Mouse (Mus musculus): ENCODE data around the gene Eif2b2. TPM values are rescaled to one million over a fixed set of nuclear protein-coding genes. Genes with fewer than 3 reads are reported as not detected.

The Eif2b2 gene
- polyA plus RNA-seq, 1 experiment from 2014 or later, result 76.8 TPM

DNA sequence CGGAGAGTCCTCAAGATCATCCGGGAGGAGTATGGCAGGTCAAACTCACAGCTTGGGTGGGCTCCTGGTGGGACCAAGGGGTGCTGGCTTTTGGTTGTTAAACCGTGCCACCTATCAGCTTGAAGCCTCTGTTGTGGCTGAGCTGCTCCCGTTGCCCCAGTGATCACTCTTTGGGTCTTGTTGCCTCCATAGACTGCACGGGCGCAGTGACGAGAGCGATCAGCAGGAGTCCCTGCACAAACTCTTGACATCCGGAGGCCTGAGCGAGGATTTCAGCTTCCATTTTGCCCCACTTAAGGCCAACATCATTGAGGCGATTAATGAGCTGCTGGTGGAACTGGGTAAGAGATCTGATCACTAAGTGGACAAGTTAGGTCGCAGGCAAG lies 617 bp downstream of the Eif2b2 start:
- peak overlapping the region; percentile 93 for H3K4me2 ChIP-seq (ENCODE audit: low read depth, low read length)
- H3K9me3 ChIP-seq (ENCODE audit: control insufficient read depth, low read length), result no peaks in the 10 kb centered on the region
- peak overlapping the region; percentile 72 for H3K4me3 ChIP-seq (ENCODE audit: low read depth, low read length)
- no peaks in the 10 kb centered on the region for H3K27me3 ChIP-seq (ENCODE audit: control insufficient read depth, insufficient read depth, low read length)
- no peak; the same call in 1 of the 2 replicates for ATAC-seq (ENCODE audit: low read depth)
- peaks cover 16% of the 10 kb centered on the region for H3K4me1 ChIP-seq (ENCODE audit: control insufficient read depth, insufficient read depth, low read length)
- H3K27ac ChIP-seq (ENCODE audit: low read depth, low read length), result peak overlapping the region; percentile 69
- WGBS, result 7% methylated on average over 12 of the region's 12 CpGs
- H3K9ac ChIP-seq (replicated peaks; ENCODE audit: low read depth, low read length), result peak overlapping the region; percentile 66
- H3K36me3 ChIP-seq (ENCODE audit: control insufficient read depth, insufficient read depth, low read length), result peaks cover 20% of the 10 kb centered on the region

DNA sequence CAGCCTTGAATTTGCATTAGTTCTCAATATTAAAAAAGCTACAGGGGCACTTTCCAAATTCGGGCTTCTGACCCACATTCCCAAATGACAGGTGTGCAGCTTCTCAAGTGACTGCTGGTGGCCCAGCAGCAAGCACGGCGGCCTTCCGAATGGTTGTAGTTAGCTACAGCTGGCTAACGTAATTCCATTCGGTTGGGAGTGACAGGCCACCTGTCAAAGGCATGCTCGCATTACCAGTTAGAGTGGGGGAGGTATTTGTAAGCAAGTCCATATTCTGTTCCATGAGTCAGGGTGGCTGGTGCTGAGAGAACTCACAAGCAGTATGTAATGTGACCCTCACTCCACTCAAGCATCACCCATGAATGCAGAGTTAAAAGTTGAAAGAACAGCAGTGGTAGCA lies 7.9 kb downstream of the Eif2b2 start:
- ATAC-seq (ENCODE audit: low read depth), result no peak
- Histone ChIP-seq H3K4me2 (ENCODE audit: low read depth, low read length) (no peak overlapping the region), H3K4me1 (ENCODE audit: control insufficient read depth, insufficient read depth, low read length) (no peaks in the 10 kb centered on the region), H3K27me3 (ENCODE audit: control insufficient read depth, insufficient read depth, low read length) (no peaks in the 10 kb centered on the region), H3K9me3 (ENCODE audit: control insufficient read depth, low read length) (no peaks in the 10 kb centered on the region), H3K27ac (ENCODE audit: low read depth, low read length) (no peak overlapping the region), H3K36me3 (ENCODE audit: control insufficient read depth, insufficient read depth, low read length) (peaks cover 36% of the 10 kb centered on the region), H3K9ac (replicated peaks; ENCODE audit: low read depth, low read length) (no peak overlapping the region), H3K4me3 (ENCODE audit: low read depth, low read length) (no peak overlapping the region)
- WGBS, result 85% methylated on average over 7 of the region's 7 CpGs

DNA sequence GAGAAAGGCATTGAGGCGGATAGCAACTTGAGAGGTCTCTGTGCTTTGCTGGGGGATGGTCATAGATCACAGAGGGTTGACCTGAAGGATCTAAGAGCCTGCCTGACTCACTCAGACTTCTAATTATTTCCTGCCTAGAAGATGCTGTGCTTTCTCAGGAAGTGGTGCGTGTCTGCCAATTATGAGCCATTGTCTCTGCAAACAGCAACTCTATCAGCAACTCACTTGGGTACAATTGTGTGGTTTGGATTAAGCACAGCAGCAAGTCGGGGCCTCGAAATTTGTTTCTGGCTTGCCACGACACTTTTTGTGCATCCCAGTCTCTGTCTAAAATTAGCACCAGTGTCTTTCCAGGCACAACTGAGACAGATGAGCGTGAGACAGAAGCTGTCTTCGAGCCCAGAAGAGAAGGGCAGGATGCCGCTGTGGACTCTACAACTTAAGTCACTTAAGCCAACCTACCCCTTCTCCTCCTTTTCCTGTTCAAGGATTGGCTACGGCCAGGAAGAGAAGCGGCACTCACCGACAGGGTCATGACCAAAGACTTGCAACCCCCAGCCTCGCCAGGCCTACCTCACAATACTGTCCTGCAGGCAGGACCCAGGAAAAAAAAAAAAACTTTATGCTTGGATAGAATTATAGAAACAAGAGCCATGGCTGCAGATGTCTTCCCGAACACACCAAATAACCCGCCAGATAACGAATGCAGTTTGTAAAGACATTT lies 8.8 kb downstream of the Eif2b2 start:
- H3K9ac ChIP-seq (replicated peaks; ENCODE audit: low read depth, low read length), result no peak overlapping the region
- H3K36me3 ChIP-seq (ENCODE audit: control insufficient read depth, insufficient read depth, low read length), result peaks cover 30% of the 10 kb centered on the region
- no peak overlapping the region for H3K4me3 ChIP-seq (ENCODE audit: low read depth, low read length)
- H3K27me3 ChIP-seq (ENCODE audit: control insufficient read depth, insufficient read depth, low read length), result no peaks in the 10 kb centered on the region
- no peak overlapping the region for H3K4me2 ChIP-seq (ENCODE audit: low read depth, low read length)
- WGBS, result 82% methylated on average over 15 of the region's 15 CpGs
- no peak overlapping the region for H3K27ac ChIP-seq (ENCODE audit: low read depth, low read length)
- ATAC-seq (ENCODE audit: low read depth), result no peak
- no peaks in the 10 kb centered on the region for H3K9me3 ChIP-seq (ENCODE audit: control insufficient read depth, low read length)
- no peaks in the 10 kb centered on the region for H3K4me1 ChIP-seq (ENCODE audit: control insufficient read depth, insufficient read depth, low read length)

DNA sequence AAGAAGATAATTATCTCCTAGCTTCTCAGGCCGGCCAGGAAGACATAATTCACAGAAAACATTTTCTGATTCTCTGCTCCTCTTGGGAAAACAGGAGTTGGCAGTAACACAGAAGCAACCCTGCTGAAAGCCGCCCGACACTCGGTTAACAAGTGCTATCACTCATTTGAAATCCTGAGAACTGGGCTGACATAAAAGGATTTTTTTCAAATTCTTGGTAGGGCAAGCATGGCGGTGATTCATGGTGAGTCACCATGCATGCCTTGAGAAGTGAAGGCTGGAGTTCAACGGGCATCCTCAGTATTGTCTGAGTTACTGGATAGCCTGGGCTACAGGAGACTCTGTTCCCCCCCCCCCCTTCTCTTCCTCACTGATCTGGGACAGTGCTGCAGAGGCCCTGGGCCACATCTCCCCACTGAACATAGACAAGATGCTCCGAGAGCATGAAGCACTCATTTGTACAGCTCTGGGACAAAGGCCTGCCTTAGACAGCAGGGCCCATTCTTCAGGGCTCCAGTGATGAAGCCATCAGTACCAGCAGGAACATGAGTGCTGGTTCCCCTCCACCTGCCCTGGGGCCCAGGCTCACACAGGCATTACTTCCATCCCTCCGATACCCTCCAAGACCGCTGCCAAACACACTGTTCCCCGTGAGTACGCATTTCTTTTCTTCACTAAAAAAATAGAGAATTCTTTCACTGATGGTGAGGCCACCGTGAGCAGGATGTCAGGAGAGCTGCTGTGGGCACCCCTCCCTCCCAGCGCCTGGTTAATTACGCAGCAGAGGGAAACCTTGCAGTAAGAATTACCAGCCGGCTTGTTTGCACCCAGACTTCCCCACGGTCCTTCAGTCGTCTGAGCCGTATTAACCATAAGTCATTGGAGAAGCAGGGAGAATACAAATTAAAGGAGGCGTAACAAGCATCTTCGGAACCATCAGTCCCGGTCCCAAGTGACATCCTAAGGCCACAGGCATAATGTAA lies 14.4 kb downstream of the Eif2b2 start:
- Histone ChIP-seq H3K4me2 (ENCODE audit: low read depth, low read length) (no peak overlapping the region), H3K36me3 (ENCODE audit: control insufficient read depth, insufficient read depth, low read length) (no peaks in the 10 kb centered on the region), H3K9ac (replicated peaks; ENCODE audit: low read depth, low read length) (no peak overlapping the region; the same call in 1 of the 2 replicates), H3K4me3 (ENCODE audit: low read depth, low read length) (no peak overlapping the region), H3K27me3 (ENCODE audit: control insufficient read depth, insufficient read depth, low read length) (no peaks in the 10 kb centered on the region), H3K9me3 (ENCODE audit: control insufficient read depth, low read length) (no peaks in the 10 kb centered on the region), H3K27ac (ENCODE audit: low read depth, low read length) (peak overlapping the region; percentile 71), H3K4me1 (ENCODE audit: control insufficient read depth, insufficient read depth, low read length) (no peaks in the 10 kb centered on the region)
- ATAC-seq (ENCODE audit: low read depth), result peak; percentile 49
- 40% methylated on average over 21 of the region's 21 CpGs for WGBS

DNA sequence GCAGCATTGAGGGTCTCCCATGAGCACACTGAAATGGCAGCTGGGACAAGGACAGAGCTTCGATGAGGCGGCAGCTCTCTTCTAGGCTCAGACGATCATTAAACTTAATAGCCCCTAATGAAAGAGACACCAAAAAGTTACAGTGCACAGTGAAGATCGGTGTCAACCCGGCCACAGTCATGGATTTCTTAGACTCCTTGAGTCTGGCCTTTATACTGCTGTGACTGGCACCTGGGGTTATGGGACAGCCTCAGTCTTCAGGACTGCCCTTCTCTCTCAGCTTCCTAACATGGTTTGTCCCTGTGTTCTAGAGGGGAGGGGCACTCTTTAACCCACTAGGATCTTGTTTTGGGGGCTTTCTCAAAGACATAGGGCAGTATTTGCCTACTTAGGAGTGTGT lies 18.3 kb downstream of the Eif2b2 start:
- no peaks in the 10 kb centered on the region for H3K4me1 ChIP-seq (ENCODE audit: control insufficient read depth, insufficient read depth, low read length)
- H3K9ac ChIP-seq (replicated peaks; ENCODE audit: low read depth, low read length), result no peak overlapping the region
- H3K27me3 ChIP-seq (ENCODE audit: control insufficient read depth, insufficient read depth, low read length), result no peaks in the 10 kb centered on the region
- no peak for ATAC-seq (ENCODE audit: low read depth)
- no peaks in the 10 kb centered on the region for H3K9me3 ChIP-seq (ENCODE audit: control insufficient read depth, low read length)
- no peak overlapping the region for H3K4me3 ChIP-seq (ENCODE audit: low read depth, low read length)
- H3K36me3 ChIP-seq (ENCODE audit: control insufficient read depth, insufficient read depth, low read length), result 0 out of 2 replicates have a peak, but pooled peaks cover 8% of the 10 kb centered on the region
- 22% methylated on average over 5 of the region's 5 CpGs for WGBS
- no peak overlapping the region for H3K4me2 ChIP-seq (ENCODE audit: low read depth, low read length)
- H3K27ac ChIP-seq (ENCODE audit: low read depth, low read length), result no peak overlapping the region

DNA sequence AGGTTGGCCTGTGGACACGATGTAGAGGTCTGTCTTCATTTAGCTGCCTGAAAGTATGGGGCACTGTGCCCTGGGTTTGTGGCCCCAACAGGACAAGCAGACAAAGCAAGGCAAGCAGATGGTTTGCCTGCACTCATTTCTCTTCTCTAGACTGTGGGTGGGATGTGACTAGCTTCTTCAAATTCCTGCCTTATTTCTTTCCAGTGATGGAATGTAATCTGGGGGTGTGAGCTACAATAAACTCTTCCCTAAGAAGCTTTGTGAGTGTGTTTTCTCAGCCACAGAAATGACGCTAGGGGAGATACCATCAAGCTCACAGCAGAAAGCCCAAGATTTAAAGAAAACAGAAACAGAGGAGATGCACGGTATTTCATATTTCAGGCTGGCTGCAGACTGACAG lies 32.8 kb downstream of the Eif2b2 start:
- ATAC-seq (ENCODE audit: low read depth), result no peak
- Histone ChIP-seq H3K9me3 (ENCODE audit: control insufficient read depth, low read length) (no peaks in the 10 kb centered on the region), H3K9ac (replicated peaks; ENCODE audit: low read depth, low read length) (no peak overlapping the region), H3K4me2 (ENCODE audit: low read depth, low read length) (no peak overlapping the region), H3K27me3 (ENCODE audit: control insufficient read depth, insufficient read depth, low read length) (no peaks in the 10 kb centered on the region), H3K4me3 (ENCODE audit: low read depth, low read length) (no peak overlapping the region), H3K4me1 (ENCODE audit: control insufficient read depth, insufficient read depth, low read length) (no peaks in the 10 kb centered on the region), H3K36me3 (ENCODE audit: control insufficient read depth, insufficient read depth, low read length) (no peaks in the 10 kb centered on the region), H3K27ac (ENCODE audit: low read depth, low read length) (no peak overlapping the region)
- WGBS, result 90% methylated on average over 3 of the region's 3 CpGs

DNA sequence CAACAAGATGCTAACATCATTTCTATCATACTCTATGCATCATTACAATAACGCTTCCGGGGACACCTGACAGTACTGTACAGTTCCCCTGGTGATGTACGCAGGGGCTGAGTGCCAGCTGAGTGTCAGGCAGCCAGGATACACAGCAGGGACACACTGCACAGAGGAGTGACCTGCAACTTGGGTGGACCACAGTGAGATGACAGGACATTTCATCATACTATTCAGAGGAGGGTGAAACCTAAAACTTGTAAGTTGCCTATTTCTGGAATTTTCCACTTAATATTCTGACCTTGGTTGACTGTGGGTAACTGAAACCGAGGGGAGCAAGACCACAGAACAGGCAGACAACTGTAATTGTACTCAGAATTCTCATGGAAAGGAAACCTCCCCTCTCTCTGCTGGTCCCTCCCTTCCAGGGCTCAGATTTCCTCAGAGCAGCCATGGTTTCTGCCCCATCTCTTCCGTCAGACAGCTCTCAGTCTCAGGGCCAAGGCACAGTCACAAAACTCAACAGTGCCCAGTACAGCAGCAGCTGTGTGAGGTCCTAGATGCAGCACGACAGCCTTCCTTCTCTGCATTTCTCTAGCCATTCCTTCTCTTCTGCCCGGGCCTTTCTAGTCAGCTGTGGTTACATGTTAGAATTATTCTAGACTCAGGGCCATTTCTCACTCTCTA lies 36.9 kb downstream of the Eif2b2 start:
- no peak for ATAC-seq (ENCODE audit: low read depth)
- H3K27ac ChIP-seq (ENCODE audit: low read depth, low read length), result no peak overlapping the region
- WGBS, result 69% methylated on average over 7 of the region's 7 CpGs
- no peak overlapping the region for H3K4me2 ChIP-seq (ENCODE audit: low read depth, low read length)
- H3K27me3 ChIP-seq (ENCODE audit: control insufficient read depth, insufficient read depth, low read length), result no peaks in the 10 kb centered on the region
- H3K9me3 ChIP-seq (ENCODE audit: control insufficient read depth, low read length), result no peaks in the 10 kb centered on the region
- H3K4me1 ChIP-seq (ENCODE audit: control insufficient read depth, insufficient read depth, low read length), result no peaks in the 10 kb centered on the region
- 0 out of 2 replicates have a peak, but pooled peaks cover 5% of the 10 kb centered on the region for H3K36me3 ChIP-seq (ENCODE audit: control insufficient read depth, insufficient read depth, low read length)
- H3K9ac ChIP-seq (replicated peaks; ENCODE audit: low read depth, low read length), result no peak overlapping the region
- H3K4me3 ChIP-seq (ENCODE audit: low read depth, low read length), result no peak overlapping the region

DNA sequence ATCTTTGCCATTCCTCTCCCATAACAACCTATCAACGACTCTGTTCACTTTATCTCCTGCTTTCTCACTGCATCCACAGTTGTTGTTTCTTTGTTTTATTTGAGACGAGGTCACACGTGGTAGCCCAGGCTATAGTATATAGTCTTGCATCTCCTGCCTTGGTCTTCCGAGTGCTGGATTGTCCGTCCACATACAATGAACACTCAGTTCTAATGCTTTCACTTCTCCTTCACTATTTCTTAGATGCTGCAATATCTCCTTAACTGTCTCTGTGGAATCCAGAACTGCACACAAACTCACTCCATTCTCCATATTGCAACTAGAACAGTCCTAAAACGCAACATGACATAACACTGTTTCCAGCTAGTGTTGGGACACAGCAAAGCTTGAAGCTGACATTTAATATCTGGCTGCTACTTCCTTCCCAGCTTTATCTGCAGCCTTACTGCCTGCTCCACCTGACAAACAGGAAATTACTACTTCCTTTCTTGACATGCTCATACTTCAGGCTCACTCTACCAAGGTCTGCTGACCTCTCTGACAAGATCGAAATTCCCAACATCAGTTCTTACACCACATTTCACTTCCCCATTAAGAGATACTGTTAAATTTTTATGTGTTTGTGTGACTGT lies 37.8 kb downstream of the Eif2b2 start:
- H3K27ac ChIP-seq (ENCODE audit: low read depth, low read length), result no peak overlapping the region
- 87% methylated on average over 7 of the region's 7 CpGs for WGBS

More for the DNA sequence above, 37.8 kb downstream of the Eif2b2 start:
- no peak overlapping the region for H3K9ac ChIP-seq (replicated peaks; ENCODE audit: low read depth, low read length)
- H3K4me3 ChIP-seq (ENCODE audit: low read depth, low read length), result no peak overlapping the region
- H3K4me1 ChIP-seq (ENCODE audit: control insufficient read depth, insufficient read depth, low read length), result no peaks in the 10 kb centered on the region
- H3K27me3 ChIP-seq (ENCODE audit: control insufficient read depth, insufficient read depth, low read length), result no peaks in the 10 kb centered on the region
- no peak overlapping the region for H3K4me2 ChIP-seq (ENCODE audit: low read depth, low read length)
- ATAC-seq (ENCODE audit: low read depth), result no peak
- 0 out of 2 replicates have a peak, but pooled peaks cover 5% of the 10 kb centered on the region for H3K36me3 ChIP-seq (ENCODE audit: control insufficient read depth, insufficient read depth, low read length)
- H3K9me3 ChIP-seq (ENCODE audit: control insufficient read depth, low read length), result no peaks in the 10 kb centered on the region
